Mouse (Mus musculus) ES-Bruce4 (cell line): ENCODE measurements at regions not wholly inside any gene's neighbourhood (a gene's known extent, or its start where the extent isn't known, plus 50 kb on each side); places are given as distances from the start of the nearest gene placed in this dataset.

Experiments
- CTCF ChIP-seq: IDR thresholded peaks from one replicate; pipeline ENCODE4 v1.8.1; 2011; ENCODE audit warnings: low read depth, low read length
- EP300 ChIP-seq: IDR thresholded peaks from 2 replicates; pipeline ENCODE4 v1.6.1; 2011; ENCODE audit warnings: low read depth, low read length; ENCODE audit not compliant: insufficient read depth

GRCm38 (mm10) chr8:127775747-127776146 is 582.7 kb upstream of the Nrp1 start:
- TF ChIP-seq CTCF, result no peak
- no peak for TF ChIP-seq EP300
